Mouse (Mus musculus): ENCODE data around the gene Spns2. TPM values are rescaled to one million over a fixed set of nuclear protein-coding genes. Genes with fewer than 3 reads are reported as not detected.
A peak's percentile ranks its signal among the peaks of the same experiment; 100 is the strongest.

Gene Spns2
- total RNA-seq (2021): 1 to 10 TPM; 8.9 to 9.6 TPM
- long read RNA-seq, experiment 1, partial matches to known transcripts: 1 of 6 reads
- long read RNA-seq, experiment 1, other reads (novel, unspliced or antisense): 2 of 6 reads
- long read RNA-seq, experiment 2, transcript Spns2-201 (13 exons, 3,241 nt): major isoform, 10 of 17 reads
- long read RNA-seq, experiment 2, partial matches to known transcripts: 2 of 17 reads
- long read RNA-seq, experiment 2, other reads (novel, unspliced or antisense): 5 of 17 reads

DNA sequence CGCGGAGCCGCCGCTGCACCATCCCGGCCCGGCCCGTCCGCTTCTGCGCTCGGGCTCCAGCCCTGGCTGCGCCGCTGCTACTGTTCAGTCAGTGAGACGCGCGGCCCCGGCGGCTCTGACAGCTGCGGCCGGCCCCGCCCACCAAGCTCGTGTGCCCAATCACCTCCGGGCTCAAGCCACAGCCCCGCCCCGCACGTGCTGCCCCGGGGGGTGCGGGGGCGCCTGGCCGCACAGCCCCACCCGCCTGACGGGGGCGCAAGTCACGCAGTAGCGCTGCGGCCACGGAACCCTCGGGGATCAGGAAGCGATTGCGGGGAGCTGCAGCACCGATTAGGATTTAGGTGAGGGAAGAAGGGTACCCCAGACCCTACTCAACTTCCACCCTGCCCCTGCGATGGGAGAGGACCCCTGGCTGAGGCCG, at the start of gene Spns2:
Gene Spns2, minus strand, starts transcription at position 24 of the 421 bp plus-strand sequence.
- DNase-seq (ENCODE audit: low spot score in 2 of 2): peak; percentile 65 to 71

GRCm38 (mm10) chr11:72538811-72539210, 49.1 kb upstream of the Spns2 start:
- no peak for DNase-seq (ENCODE audit: low spot score in 2 of 2)

DNA sequence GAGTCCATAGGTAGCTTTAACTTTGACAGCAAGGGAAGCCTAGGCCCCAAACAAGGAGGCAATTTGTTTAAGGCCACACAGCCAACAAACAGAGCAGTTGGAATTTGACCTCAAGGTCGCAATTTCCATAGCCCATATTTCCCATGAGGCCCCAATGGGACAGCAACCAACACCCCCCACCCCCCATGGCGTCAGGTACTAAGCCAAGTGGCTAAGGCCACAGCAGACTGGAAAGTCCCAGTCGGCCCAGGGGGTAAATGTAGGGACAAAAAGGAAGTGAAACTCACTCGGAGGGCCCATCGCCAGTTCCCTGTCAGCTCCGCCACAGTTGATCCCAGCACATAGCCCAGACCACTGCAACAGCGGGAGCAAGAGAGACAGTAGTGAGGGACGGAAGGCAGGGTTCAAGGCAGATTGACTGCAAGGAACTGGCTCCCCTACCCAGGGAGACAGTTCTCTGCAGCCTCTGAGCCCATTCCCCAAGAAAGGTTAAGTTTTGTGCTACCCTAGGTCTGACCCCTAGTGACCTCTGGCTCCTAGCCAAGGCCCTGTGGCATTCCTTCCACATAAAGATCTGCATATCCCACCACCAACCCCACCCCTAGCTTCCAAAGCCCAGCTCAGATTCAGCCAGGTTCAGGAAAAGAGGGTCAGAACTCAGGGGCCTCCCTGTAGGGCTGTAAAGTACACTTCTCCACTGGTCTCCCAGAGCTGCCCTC, 48.5 kb upstream of the Spns2 start:
- DNase-seq (ENCODE audit: low spot score in 2 of 2): no peak

DNA sequence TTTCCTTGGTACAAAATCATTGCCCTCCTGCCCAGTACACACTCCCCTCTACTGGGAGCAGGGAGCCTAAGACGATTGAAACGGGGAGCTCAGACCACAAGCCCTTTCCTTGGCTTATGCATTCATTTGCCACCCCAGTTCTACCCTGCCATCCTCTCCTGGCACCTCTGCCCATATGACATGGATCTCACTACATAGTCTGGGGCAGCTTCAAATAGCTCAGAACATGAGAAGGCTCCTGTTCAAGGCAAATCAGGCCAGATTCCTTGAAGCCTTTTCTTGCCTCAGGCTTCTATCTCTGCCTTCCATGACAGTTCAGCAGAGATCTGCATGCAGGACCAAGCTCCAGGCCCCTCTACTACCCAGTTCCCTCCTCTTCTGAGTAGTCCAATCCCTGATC, 47.8 kb upstream of the Spns2 start:
- no peak for DNase-seq (ENCODE audit: low spot score in 2 of 2)

- DNase-seq (ENCODE audit: low spot score in 2 of 2): no peak
Measured at GRCm38 (mm10) chr11:72535519-72535918, 45.8 kb upstream of the Spns2 start.

DNA sequence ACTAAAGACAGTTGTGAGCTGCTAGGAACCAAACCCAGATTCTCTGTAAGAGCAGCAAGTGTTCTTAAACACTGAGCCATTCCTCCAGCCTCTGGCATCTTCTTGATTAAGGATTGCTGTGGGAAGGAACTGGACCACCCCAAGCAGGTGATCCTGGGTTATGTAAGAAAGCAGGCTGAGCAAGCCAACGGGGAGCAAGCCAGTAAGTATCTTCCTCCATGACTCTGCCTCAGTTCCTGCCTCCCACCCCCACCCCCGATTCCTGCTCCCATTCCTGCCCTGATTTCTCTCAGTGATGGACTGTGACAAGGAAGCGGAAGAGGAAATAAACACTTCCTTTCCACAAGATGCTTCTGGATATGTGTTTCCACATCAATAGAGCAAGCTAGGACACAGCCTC, 43.2 kb upstream of the Spns2 start:
- DNase-seq (ENCODE audit: low spot score in 2 of 2): no peak

- DNase-seq (ENCODE audit: low spot score in 2 of 2): no peak
Measured at GRCm38 (mm10) chr11:72531632-72532031, 41.9 kb upstream of the Spns2 start.

GRCm38 (mm10) chr11:72531144-72531543, 41.4 kb upstream of the Spns2 start:
- DNase-seq (ENCODE audit: low spot score in 2 of 2): no peak

DNA sequence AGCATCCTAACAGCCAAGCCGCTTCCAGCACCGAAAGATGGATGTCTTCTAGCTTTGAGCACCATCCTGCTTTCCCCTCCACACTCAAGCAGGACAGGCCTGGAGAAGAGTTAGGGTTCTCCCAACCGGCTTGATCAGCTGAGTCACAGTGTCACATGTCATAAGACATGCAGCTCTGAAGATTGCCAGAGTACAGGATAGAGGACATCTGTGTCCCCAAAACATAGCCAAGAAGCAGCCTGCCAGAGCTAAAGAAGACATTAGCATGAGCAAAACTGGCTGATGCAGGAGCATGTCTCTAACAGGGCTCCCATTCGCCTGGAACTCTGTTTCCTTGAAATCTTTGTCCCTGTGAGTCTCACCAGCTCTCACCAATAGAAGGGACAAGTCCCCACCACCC, 36.5 kb upstream of the Spns2 start:
- DNase-seq (ENCODE audit: low spot score in 2 of 2): no peak

GRCm38 (mm10) chr11:72523711-72524110, 34.0 kb upstream of the Spns2 start:
- DNase-seq (ENCODE audit: low spot score in 2 of 2): no peak

- no peak for DNase-seq (ENCODE audit: low spot score in 2 of 2)
Measured at GRCm38 (mm10) chr11:72522616-72523041, 32.9 kb upstream of the Spns2 start.

DNA sequence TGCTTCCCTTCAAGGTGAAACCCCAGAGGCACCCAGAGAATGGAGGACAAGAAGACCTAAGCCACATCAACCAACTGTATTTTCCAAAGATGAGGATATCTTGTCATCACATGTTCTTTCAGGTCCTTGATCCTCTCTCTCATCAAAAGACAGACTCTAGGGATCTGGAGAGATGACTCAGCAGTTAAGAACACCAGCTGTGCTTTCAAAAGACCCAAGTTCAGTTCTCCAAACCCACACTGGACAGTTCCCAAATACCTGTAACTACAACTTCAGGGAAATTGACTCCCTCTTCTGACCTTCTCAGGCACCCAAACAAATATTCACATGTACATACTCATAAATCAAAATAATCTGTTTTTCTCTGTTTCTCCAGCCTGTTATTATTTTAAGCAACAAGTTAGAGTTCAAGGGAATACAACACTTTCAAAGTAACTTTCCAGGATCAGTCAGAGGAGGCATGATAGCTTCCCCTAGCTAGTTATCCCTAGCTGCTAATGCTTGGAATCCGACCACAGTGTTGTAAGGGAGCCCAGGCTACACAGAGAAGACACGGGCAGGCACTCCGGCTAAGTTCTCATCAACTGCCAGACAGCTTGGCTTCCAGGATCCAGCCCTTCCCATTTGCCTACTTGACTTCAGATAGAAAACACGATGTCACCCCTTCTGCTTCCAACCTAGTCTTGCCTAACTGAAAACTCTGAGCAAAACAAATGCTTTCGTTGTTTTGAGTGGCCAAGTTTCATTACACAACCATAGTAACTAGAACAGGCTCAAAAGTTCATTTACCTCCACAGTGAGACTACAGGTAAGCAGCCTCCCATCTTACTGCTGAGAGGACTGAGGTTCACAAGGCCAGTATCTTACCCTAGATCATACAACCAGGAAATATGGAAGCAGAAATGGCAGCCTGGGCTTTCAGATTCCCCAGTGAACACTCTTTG, 32.2 kb upstream of the Spns2 start:
- no peak for DNase-seq (ENCODE audit: low spot score in 2 of 2)

- DNase-seq (ENCODE audit: low spot score in 2 of 2): no peak
Measured at GRCm38 (mm10) chr11:72519895-72520294, 30.2 kb upstream of the Spns2 start.

GRCm38 (mm10) chr11:72519189-72519588, 29.5 kb upstream of the Spns2 start:
- no peak for DNase-seq (ENCODE audit: low spot score in 2 of 2)

- DNase-seq (ENCODE audit: low spot score in 2 of 2): no peak
Measured at GRCm38 (mm10) chr11:72518449-72518848, 28.7 kb upstream of the Spns2 start.

DNA sequence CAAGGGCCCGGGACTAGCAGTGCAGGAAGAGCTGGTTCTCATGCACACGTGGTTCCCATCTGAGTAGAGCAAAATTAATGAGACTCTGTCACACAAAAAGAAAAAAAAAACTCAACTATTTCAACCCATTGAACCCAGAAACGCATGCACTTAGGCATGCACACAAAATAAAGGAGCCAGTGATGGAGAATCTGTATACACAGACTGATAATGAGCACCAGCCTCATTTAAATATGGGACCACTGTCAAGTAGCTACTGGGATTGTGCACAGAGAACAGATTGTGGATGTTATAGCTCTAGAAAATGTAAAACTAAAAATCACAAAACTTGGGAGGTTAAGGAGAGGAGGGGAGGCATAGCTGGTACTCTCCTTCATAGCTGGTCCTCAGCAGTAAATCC, 25.3 kb upstream of the Spns2 start:
- DNase-seq (ENCODE audit: low spot score in 2 of 2): no peak

DNA sequence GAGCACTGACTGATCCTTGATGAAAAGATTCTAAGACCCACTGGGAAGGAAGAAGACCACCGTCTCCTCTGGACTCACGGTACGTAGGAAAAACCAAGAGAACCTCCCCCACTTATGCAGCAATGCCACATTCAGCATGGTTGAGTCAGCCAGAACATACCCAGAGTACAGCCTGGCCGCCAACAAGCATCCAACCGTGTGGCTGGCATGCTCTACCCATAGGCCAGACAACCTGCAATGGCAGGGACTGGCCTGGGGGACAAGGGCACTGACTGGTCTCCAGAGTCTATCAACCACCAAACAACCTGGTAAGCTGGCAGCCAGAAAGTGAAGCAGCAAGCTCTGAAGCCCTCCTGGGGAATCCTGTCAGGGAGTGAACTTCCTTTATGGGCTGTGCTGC, 18.9 kb upstream of the Spns2 start:
- DNase-seq (ENCODE audit: low spot score in 2 of 2): no peak

DNA sequence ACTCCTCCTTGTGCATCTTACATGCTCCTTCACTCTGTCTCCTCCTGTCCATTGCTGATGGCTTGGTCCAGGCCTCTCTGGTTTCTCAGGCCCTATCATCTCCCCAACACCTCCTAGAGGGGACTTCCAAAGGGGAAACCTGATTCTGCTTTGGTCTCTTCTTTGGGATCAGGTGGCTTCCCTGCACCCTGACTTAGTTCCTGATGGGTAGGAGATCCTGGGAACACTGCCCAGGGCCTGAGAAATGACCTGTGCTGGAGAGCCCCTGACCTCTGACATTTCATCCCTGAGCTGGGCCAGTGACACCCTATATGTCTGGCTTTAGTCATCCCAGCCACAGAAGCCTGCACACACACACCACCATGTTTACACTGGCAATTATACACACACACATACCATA, 17.9 kb upstream of the Spns2 start:
- no peak for DNase-seq (ENCODE audit: low spot score in 2 of 2)

GRCm38 (mm10) chr11:72504016-72504797, 14.5 kb upstream of the Spns2 start:
- no peak for DNase-seq (ENCODE audit: low spot score in 2 of 2)

GRCm38 (mm10) chr11:72503501-72503921, 13.8 kb upstream of the Spns2 start:
- no peak for DNase-seq (ENCODE audit: low spot score in 2 of 2)

- no peak for DNase-seq (ENCODE audit: low spot score in 2 of 2)
Measured at GRCm38 (mm10) chr11:72502236-72502635, 12.5 kb upstream of the Spns2 start.

Data from adrenal gland, postnatal 4 days (tissue).